Mouse (Mus musculus): ENCODE measurements around the gene St6galnac5. TPM values are rescaled to one million over a fixed set of nuclear protein-coding genes. Genes with fewer than 3 reads are reported as not detected.

Gene St6galnac5
- total and polyA plus RNA-seq, 2 experiments from 2014 or later, result 12.4 to 12.9 TPM

DNA sequence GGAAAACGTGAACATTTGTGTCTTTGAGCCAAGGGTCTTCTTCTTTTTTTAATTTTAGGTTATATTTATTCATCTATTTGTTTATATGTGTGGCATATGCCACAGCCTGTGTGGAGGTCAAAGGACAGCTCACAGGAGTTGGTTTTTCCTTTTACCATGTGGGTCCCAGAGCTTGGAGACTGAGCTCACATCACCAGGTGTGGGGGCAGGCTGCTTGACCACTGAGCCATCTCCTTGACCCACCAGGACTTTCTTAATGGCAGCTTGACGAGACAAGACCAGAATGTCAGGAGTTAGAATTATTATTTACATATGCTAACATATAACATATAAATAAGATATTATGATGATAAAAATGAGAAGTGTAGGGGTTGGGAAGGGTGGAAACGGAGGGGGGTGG lies 85.9 kb downstream of the St6galnac5 start:
- H3K27ac ChIP-seq, result no peak overlapping the region
- ATAC-seq, result no peak
- no peak for TF ChIP-seq CTCF (IDR thresholded peaks at IDR 0.05; ENCODE audit: low read depth)
- no peak overlapping the region for H3K4me3 ChIP-seq (ENCODE audit: low read length)
- H3K9me3 ChIP-seq (ENCODE audit: low read length), result no peaks in the 10 kb centered on the region
- H3K4me2 ChIP-seq (ENCODE audit: low read depth, low read length), result no peak overlapping the region
- no peaks in the 10 kb centered on the region for H3K4me1 ChIP-seq (ENCODE audit: insufficient read depth, low read length)
- no peak overlapping the region for H3K9ac ChIP-seq (replicated peaks; ENCODE audit: low read length)
- no peaks in the 10 kb centered on the region for H3K27me3 ChIP-seq (ENCODE audit: insufficient read depth, low read length)
- 83% methylated on average over 3 of the region's 3 CpGs for WGBS
- H3K36me3 ChIP-seq (ENCODE audit: insufficient read depth, low read length), result no peaks in the 10 kb centered on the region
- DNase-seq (ENCODE audit: low spot score), result no peak

GRCm38 (mm10) chr3:152894935-152895334 lies 87.1 kb downstream of the St6galnac5 start:
- no peak overlapping the region for H3K9ac ChIP-seq (replicated peaks; ENCODE audit: low read length)
- no peaks in the 10 kb centered on the region for H3K4me1 ChIP-seq (ENCODE audit: insufficient read depth, low read length)

DNA sequence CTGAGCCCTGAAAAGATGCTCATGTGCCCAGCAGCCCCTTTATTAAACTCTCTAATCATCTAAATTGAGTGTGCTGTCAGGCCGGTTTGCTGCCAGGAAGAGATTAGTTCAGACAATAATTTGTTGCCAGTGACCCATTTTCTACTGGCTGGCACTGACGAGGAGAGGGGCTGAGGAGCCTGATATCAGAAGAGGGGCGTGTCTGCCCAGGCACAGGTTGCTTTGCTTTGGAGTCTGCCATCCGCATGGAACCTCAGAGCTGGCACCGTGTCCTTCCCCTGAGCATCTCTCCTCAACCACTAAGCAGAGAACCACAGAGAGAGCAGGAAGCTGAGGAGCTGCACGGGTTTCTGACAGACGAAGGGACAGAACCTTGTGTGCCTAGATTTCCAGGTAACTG lies 93.9 kb downstream of the St6galnac5 start:
- H3K9ac ChIP-seq (replicated peaks; ENCODE audit: low read length), result no peak overlapping the region
- H3K27me3 ChIP-seq (ENCODE audit: insufficient read depth, low read length), result no peaks in the 10 kb centered on the region
- no peak for ATAC-seq
- WGBS, result 59% methylated on average over 7 of the region's 7 CpGs
- H3K4me1 ChIP-seq (ENCODE audit: insufficient read depth, low read length), result no peaks in the 10 kb centered on the region
- no peaks in the 10 kb centered on the region for H3K9me3 ChIP-seq (ENCODE audit: low read length)
- H3K27ac ChIP-seq, result no peak overlapping the region
- H3K4me2 ChIP-seq (ENCODE audit: low read depth, low read length), result no peak overlapping the region
- H3K36me3 ChIP-seq (ENCODE audit: insufficient read depth, low read length), result no peaks in the 10 kb centered on the region
- H3K4me3 ChIP-seq (ENCODE audit: low read length), result no peak overlapping the region
- DNase-seq (ENCODE audit: low spot score), result no peak
- TF ChIP-seq CTCF (IDR thresholded peaks at IDR 0.05; ENCODE audit: low read depth), result no peak

More at GRCm38 (mm10) chr3:152894935-152895334, 87.1 kb downstream of the St6galnac5 start:
- 67% methylated on average over 4 of the region's 4 CpGs for WGBS
- ATAC-seq (no peak), DNase-seq (ENCODE audit: low spot score) (no peak)
- no peak overlapping the region for H3K4me2 ChIP-seq (ENCODE audit: low read depth, low read length)
- H3K27me3 ChIP-seq (ENCODE audit: insufficient read depth, low read length), result no peaks in the 10 kb centered on the region
- H3K27ac ChIP-seq, result no peak overlapping the region
- no peak overlapping the region for H3K4me3 ChIP-seq (ENCODE audit: low read length)
- TF ChIP-seq CTCF (IDR thresholded peaks at IDR 0.05; ENCODE audit: low read depth), result no peak
- no peaks in the 10 kb centered on the region for H3K36me3 ChIP-seq (ENCODE audit: insufficient read depth, low read length)
- no peaks in the 10 kb centered on the region for H3K9me3 ChIP-seq (ENCODE audit: low read length)

DNA sequence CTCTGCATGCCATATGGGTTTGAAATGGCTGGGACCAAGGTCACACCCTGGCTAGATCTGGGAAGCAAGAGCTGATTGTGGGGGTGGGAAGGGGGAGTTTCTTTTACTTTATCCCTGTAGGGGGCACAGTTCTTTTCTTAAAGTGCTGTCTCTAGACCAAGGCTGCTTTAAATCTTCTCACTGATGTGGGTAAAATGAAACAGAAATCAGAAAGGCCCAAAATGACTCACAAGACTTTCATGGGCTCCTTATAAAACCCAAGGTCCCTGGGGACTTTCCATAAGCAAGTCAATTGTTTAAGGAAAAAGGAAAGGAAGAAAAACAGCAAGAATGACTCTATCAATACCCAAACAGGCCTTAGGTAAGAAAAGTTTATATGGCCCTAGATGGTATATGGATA lies 95.3 kb downstream of the St6galnac5 start:
- Histone ChIP-seq H3K27ac (no peak overlapping the region), H3K27me3 (ENCODE audit: insufficient read depth, low read length) (no peaks in the 10 kb centered on the region), H3K36me3 (ENCODE audit: insufficient read depth, low read length) (no peaks in the 10 kb centered on the region), H3K9ac (replicated peaks; ENCODE audit: low read length) (no peak overlapping the region), H3K4me3 (ENCODE audit: low read length) (no peak overlapping the region), H3K4me1 (ENCODE audit: insufficient read depth, low read length) (no peaks in the 10 kb centered on the region), H3K9me3 (ENCODE audit: low read length) (no peaks in the 10 kb centered on the region), H3K4me2 (ENCODE audit: low read depth, low read length) (no peak overlapping the region)
- no peak for TF ChIP-seq CTCF (IDR thresholded peaks at IDR 0.05; ENCODE audit: low read depth)
- DNase-seq (ENCODE audit: low spot score), result no peak
- ATAC-seq, result no peak

DNA sequence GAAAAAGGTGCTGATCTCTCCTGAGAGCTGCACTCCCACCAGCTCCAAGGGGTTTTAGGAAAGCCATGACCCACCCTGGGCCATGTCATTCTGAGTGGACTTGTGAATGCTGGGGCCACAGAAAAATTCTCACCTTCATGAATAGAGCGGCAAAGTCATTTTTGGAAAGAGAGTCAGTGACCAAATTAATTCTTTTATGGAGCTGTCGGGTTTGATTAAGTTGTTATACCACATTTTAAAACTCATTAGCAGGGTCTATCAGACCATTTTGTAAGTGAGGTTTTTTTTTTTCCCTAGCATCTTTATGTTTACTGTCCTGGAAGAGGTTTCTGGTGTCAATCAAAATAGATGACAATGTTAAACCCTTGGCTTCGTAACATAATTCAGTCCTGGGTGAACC lies 98.5 kb downstream of the St6galnac5 start:
- H3K4me1 ChIP-seq (ENCODE audit: insufficient read depth, low read length), result no peaks in the 10 kb centered on the region

DNA sequence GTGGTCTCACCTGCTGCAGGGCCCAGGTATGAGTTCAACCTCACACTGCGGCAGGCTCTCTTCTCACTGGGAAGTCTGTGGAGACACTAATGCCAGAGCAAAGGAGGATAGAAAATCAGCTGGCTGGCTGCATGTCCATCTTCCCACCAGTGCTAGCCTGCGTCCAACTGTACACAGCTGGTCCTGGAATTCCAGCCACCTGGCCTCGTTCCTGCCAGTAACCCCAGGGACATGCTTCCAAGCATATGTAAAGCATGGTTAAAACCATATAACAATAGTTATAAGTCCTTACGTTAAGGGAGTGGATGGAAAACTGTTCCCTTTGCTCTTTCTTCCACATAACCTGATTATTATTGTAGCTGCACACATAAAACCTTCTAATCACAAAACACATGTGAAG lies 100.3 kb downstream of the St6galnac5 start:
- TF ChIP-seq CTCF (IDR thresholded peaks at IDR 0.05; ENCODE audit: low read depth), result no peak
- no peak for DNase-seq (ENCODE audit: low spot score)
- no peak for ATAC-seq
- no peaks in the 10 kb centered on the region for H3K9me3 ChIP-seq (ENCODE audit: low read length)
- 64% methylated on average over 4 of the region's 4 CpGs for WGBS
- H3K4me1 ChIP-seq (ENCODE audit: insufficient read depth, low read length), result no peaks in the 10 kb centered on the region
- no peak overlapping the region for H3K27ac ChIP-seq
- H3K4me2 ChIP-seq (ENCODE audit: low read depth, low read length), result no peak overlapping the region
- no peaks in the 10 kb centered on the region for H3K36me3 ChIP-seq (ENCODE audit: insufficient read depth, low read length)
- no peak overlapping the region for H3K9ac ChIP-seq (replicated peaks; ENCODE audit: low read length)
- H3K4me3 ChIP-seq (ENCODE audit: low read length), result no peak overlapping the region
- no peaks in the 10 kb centered on the region for H3K27me3 ChIP-seq (ENCODE audit: insufficient read depth, low read length)

More for the DNA sequence above, 98.5 kb downstream of the St6galnac5 start:
- Histone ChIP-seq H3K27me3 (ENCODE audit: insufficient read depth, low read length) (no peaks in the 10 kb centered on the region), H3K9ac (replicated peaks; ENCODE audit: low read length) (no peak overlapping the region), H3K4me3 (ENCODE audit: low read length) (no peak overlapping the region), H3K9me3 (ENCODE audit: low read length) (no peaks in the 10 kb centered on the region), H3K36me3 (ENCODE audit: insufficient read depth, low read length) (no peaks in the 10 kb centered on the region), H3K27ac (no peak overlapping the region), H3K4me2 (ENCODE audit: low read depth, low read length) (no peak overlapping the region)
- ATAC-seq (no peak), DNase-seq (ENCODE audit: low spot score) (no peak)
- WGBS, result 71% methylated on average over 3 of the region's 3 CpGs
- TF ChIP-seq CTCF (IDR thresholded peaks at IDR 0.05; ENCODE audit: low read depth), result no peak

DNA sequence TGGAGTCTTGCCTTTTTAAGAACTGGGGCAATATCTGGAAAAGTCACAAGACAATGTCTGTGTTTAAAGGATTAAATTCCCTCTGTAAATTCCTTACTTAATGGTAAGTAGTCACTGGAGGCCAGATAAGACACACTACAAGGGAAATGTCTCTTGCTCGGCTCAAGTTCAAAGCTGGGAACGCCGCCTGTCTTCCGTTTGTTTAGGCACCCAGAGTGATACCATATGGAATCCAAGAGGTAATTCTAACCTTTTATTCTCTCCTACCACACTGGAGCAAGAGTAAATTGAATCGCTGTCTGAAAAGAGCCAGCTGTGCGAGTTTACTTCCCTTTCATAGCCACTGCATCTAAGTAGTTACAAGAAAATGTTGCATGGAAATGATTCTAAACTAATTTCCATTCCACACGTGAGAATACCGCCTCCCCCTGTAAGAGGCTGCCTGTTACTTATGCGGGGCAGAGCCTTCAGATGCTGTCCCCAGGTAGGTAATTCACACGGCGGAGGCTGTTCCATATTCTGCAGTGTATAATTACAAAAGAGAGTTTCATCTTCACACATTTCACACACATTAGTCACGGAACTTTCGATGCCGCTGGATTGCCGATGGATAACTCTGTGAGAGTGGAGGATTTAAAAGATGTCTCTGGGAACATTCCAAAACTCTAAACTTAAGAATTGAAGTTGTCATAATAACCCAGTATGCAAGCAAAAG lies 101.8 kb downstream of the St6galnac5 start:
- Histone ChIP-seq H3K4me2 (ENCODE audit: low read depth, low read length) (no peak overlapping the region), H3K36me3 (ENCODE audit: insufficient read depth, low read length) (no peaks in the 10 kb centered on the region), H3K27me3 (ENCODE audit: insufficient read depth, low read length) (no peaks in the 10 kb centered on the region), H3K27ac (no peak overlapping the region), H3K4me1 (ENCODE audit: insufficient read depth, low read length) (no peaks in the 10 kb centered on the region), H3K4me3 (ENCODE audit: low read length) (no peak overlapping the region), H3K9me3 (ENCODE audit: low read length) (no peaks in the 10 kb centered on the region), H3K9ac (replicated peaks; ENCODE audit: low read length) (no peak overlapping the region)
- no peak for TF ChIP-seq CTCF (IDR thresholded peaks at IDR 0.05; ENCODE audit: low read depth)
- ATAC-seq, result no peak
- DNase-seq (ENCODE audit: low spot score), result no peak
- WGBS, result 36% methylated on average over 15 of the region's 15 CpGs

All from hindbrain, postnatal 0 days (tissue).